Mouse (Mus musculus) stomach, embryonic 14.5 days (tissue): ENCODE measurements at regions not wholly inside any gene's neighbourhood (a gene's known extent, or its start where the extent isn't known, plus 50 kb on each side); places are given as distances from the start of the nearest gene placed in this dataset.

Experiments
- ATAC-seq: fragments of 200-750 bp; cut with Nextera tagmentation; 2 replicates; pipeline ENCODE4 v1.8.0; 2017; ENCODE audit warnings: low read depth, moderate TSS enrichment; ENCODE audit not compliant: insufficient number of reproducible peaks, insufficient read depth, low FRiP score
- H3K27ac ChIP-seq: fragments of 300-500 bp; sonication (generic); 2 replicates; pipeline ENCODE4 v1.5.1; 2014; ENCODE audit warnings: mild to moderate bottlenecking, low read length, moderate library complexity, mixed read lengths
- H3K27me3 ChIP-seq: fragments of 300-500 bp; sonication (generic); 2 replicates; pipeline ENCODE4 v1.6.1; 2014; ENCODE audit warnings: low read length, control low read depth, mixed read lengths; ENCODE audit not compliant: control insufficient read depth, insufficient read depth
- H3K36me3 ChIP-seq: fragments of 300-500 bp; sonication (generic); 2 replicates; pipeline ENCODE4 v1.6.1; 2014; ENCODE audit warnings: mild to moderate bottlenecking, control low read depth, low read length, moderate library complexity, mixed read lengths; ENCODE audit not compliant: control insufficient read depth, insufficient read depth
- H3K4me1 ChIP-seq: fragments of 300-500 bp; sonication (generic); 2 replicates; pipeline ENCODE4 v1.6.1; 2014; ENCODE audit warnings: low read length, control low read depth, mixed read lengths; ENCODE audit not compliant: control insufficient read depth, insufficient read depth
- H3K4me2 ChIP-seq: fragments of 300-500 bp; sonication (generic); replicated peaks from 2 replicates; pipeline ENCODE4 v1.6.1; 2014; ENCODE audit warnings: low read depth, low read length, control low read depth
- H3K4me3 ChIP-seq: fragments of 300-500 bp; sonication (generic); 2 replicates; pipeline ENCODE4 v1.5.1; 2014; ENCODE audit warnings: low read depth, low read length, control low read depth
- H3K9ac ChIP-seq: fragments of 300-500 bp; sonication (generic); replicated peaks from 2 replicates; pipeline ENCODE4 v1.6.1; 2014; ENCODE audit warnings: low read depth, mild to moderate bottlenecking, control low read depth, low read length, moderate library complexity, mixed read lengths
- H3K9me3 ChIP-seq: fragments of 300-500 bp; sonication (generic); 2 replicates; pipeline ENCODE4 v1.6.1; 2016; ENCODE audit warnings: low read depth, low read length, control low read depth; ENCODE audit not compliant: control insufficient read depth
- whole genome bisulfite sequencing: fragments of 180-500 bp; shearing (Covaris S2); extraction: QIAGEN DNeasy Blood & Tissue Kit; methylation state at CpG from one replicate; pipeline ENCODE4 v1.1.7; 2014; 5-methylcytosine and 5-hydroxymethylcytosine counted together

DNA sequence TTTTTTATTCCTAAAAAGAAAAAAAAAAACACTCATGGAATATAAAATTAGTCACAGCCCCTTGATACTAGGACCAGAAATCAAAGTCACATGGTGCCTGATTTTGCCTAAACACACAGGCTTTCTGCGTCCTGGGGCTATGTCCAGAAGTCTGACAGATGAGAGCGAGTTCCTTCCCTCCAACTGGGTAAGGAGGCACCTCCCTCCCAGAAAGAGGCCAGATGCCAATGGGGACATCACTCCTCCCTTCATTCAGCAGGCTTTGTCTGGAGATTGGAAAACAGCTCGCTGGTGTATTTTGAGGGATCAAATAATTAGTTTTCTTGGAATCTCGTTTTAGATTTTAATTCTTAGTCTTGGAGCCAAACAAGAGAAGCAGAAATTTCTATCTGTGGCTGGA lies 130.9 kb downstream of the H2al1j start:
- H3K4me1 ChIP-seq: no peaks in the 10 kb centered on the region
- no peak overlapping the region for H3K9ac ChIP-seq
- H3K27ac ChIP-seq: no peak overlapping the region
- no peaks in the 10 kb centered on the region for H3K27me3 ChIP-seq
- no peak overlapping the region for H3K4me3 ChIP-seq
- 68% methylated on average over 4 of the region's 4 CpGs for WGBS
- no peaks in the 10 kb centered on the region for H3K36me3 ChIP-seq
- ATAC-seq: no peak
- H3K9me3 ChIP-seq: no peaks in the 10 kb centered on the region
- H3K4me2 ChIP-seq: no peak overlapping the region

DNA sequence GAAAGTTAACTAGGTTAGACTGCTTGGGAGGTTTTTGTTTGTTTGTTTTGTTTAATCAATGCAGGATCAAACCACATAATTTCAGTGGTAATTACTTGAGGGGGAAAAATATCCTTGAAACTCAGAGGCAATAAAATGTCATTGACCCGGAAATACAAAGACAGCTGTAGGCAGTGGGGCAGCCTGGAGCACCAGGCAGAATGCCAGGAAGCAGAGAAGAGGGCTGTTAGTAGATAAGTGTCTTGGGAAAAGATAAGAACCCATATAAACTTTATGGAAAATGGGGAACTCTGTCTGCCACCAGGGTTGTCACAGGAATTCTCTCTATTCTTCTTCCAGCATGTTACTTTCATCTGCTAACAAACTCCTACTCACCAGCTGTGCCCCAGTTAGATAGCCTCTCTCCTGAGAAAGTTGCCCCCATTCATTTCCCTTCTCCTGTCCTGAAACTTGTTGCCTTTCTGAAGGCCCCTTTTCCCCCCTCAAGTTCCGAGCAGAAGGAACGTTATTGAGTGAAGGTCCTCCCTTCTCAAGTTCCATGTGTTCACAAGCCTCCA lies 136.4 kb downstream of the H2al1j start:
- ATAC-seq: no peak
- Histone ChIP-seq H3K4me3 (no peak overlapping the region), H3K4me1 (no peaks in the 10 kb centered on the region), H3K4me2 (no peak overlapping the region), H3K9ac (no peak overlapping the region), H3K27me3 (no peaks in the 10 kb centered on the region), H3K27ac (no peak overlapping the region), H3K9me3 (no peaks in the 10 kb centered on the region), H3K36me3 (no peaks in the 10 kb centered on the region)
- WGBS: 53% methylated on average over 3 of the region's 3 CpGs

DNA sequence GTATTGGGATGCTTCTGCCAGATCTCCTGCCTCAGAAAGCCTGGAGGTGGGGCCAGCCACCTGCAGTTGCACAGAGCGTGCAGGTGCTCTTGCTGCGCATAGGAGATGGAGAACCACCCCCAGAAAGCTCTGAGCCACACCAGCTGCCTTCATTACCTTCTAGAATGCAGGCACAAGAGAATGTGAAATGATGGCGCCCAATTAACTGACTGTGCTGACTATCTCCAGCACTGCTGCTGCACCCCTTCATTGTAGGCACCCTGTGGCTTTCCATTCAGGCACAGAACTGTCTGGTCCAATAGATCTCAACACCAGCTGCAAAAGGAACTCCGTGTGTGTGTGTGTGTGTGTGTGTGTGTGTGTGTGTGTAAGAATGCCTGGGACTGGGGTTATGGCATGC lies 138.6 kb downstream of the H2al1j start:
- H3K27ac ChIP-seq: no peak overlapping the region
- ATAC-seq: no peak
- H3K9me3 ChIP-seq: no peaks in the 10 kb centered on the region
- H3K9ac ChIP-seq: no peak overlapping the region
- H3K4me3 ChIP-seq: no peak overlapping the region
- 88% methylated on average over 4 of the region's 4 CpGs for WGBS
- H3K4me1 ChIP-seq: no peaks in the 10 kb centered on the region
- no peaks in the 10 kb centered on the region for H3K27me3 ChIP-seq
- no peak overlapping the region for H3K4me2 ChIP-seq
- no peaks in the 10 kb centered on the region for H3K36me3 ChIP-seq

DNA sequence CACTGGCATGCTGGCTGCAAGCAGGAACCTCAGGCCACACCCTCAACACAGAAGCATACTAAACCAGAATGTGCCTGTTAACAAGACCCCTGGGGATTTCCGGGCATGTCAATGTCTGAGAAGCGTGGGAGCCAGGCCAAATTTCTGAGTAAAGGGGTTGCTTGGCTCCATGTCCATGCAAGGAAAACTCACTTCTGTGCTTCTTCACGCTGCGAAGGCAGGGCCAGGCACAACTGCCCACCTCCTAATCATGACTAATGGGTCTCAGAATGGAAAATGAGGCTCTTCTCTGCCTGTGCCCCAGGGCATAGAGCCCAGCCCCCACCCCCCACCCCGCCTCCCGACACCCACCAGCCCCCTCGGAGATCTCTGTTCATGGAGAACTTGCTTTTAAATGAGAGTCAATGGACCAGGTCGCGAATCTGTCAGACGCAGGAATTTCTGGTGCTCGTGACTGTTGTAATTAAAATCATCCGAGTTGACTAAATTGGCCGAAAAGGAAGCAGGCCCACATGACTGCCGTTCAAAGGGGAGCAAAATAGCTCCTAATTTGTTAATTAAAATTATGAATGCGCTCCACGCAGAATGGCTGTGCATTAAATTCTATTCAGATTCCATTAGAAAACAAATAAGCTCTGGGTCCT lies 152.2 kb downstream of the H2al1j start:
- ATAC-seq: no peak
- no peaks in the 10 kb centered on the region for H3K36me3 ChIP-seq
- WGBS: 73% methylated on average over 16 of the region's 16 CpGs
- no peak overlapping the region for H3K4me3 ChIP-seq
- H3K9ac ChIP-seq: no peak overlapping the region
- no peaks in the 10 kb centered on the region for H3K4me1 ChIP-seq
- no peak overlapping the region for H3K27ac ChIP-seq
- no peaks in the 10 kb centered on the region for H3K9me3 ChIP-seq
- H3K4me2 ChIP-seq: no peak overlapping the region
- no peaks in the 10 kb centered on the region for H3K27me3 ChIP-seq

DNA sequence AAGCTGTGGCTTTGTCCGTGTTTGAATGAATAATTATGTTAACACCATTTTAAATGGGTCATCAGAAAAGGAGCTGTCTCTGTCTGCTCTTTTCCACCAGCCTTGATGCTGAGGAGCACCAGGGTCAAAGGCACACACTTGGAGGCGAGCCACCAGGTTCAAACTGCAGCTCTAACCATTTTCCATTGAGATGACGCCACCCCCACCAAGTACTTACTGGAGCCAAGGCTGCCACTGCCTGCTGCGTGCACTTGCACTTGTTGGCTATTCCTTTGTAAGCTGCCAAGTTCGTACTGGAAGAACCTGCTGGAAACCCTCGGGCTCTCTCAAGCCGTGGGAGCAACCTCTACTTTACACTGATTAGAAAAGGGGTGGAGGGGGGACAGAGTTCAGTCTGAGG lies 154.5 kb downstream of the H2al1j start:
- Histone ChIP-seq H3K36me3 (no peaks in the 10 kb centered on the region), H3K4me3 (no peak overlapping the region), H3K4me1 (no peaks in the 10 kb centered on the region), H3K9me3 (no peaks in the 10 kb centered on the region), H3K9ac (no peak overlapping the region), H3K27ac (no peak overlapping the region), H3K4me2 (no peak overlapping the region), H3K27me3 (no peaks in the 10 kb centered on the region)
- 61% methylated on average over 7 of the region's 7 CpGs for WGBS
- ATAC-seq: no peak

DNA sequence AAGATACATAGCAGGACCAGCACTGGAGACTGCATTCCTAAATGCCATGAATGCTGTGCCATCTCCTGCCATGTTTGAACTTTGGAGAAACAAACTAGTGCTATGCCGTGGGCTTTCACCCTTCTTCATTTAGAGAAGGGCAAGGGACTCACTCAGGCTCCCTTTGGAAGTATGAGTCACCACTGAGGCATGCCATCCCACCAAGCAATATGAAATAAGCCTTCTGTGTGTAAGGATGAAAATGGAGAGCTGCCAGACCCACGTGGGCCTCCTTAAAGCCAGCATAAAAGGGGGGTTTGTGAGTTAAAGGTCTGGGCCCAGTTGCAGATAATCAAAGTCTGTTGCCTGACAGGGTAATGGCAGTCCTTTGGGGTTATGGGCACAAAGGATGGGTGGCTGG lies 159.0 kb downstream of the H2al1j start:
- Histone ChIP-seq H3K27ac (no peak overlapping the region; the same call in 1 of the 2 replicates), H3K36me3 (no peaks in the 10 kb centered on the region), H3K4me1 (no peaks in the 10 kb centered on the region), H3K4me2 (no peak overlapping the region), H3K27me3 (no peaks in the 10 kb centered on the region), H3K4me3 (no peak overlapping the region), H3K9me3 (no peaks in the 10 kb centered on the region), H3K9ac (no peak overlapping the region)
- 35% methylated on average over 2 of the region's 2 CpGs for WGBS
- peak; percentile 42; the same call in 1 of the 2 replicates for ATAC-seq

DNA sequence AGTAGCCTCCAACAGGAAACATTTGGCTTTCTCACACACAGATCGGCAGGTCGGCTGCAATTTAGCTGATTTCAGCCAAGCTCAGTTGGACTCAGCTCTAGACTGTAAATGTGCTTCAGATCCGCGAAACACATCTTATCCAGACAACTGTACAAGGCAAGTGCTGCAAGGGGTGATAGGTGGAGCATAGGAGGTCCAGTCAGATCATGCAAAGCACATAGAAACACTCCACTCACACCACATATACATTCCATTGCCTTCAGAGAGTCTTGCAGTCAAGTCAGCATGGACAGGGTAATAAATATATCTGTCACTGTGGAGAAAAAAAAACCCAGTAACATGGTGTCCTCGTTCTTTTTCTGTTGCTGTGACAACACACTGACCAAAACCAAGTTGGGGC lies 160.3 kb downstream of the H2al1j start:
- no peaks in the 10 kb centered on the region; the same call in 1 of the 2 replicates for H3K4me1 ChIP-seq
- WGBS: 70% methylated on average over 5 of the region's 5 CpGs
- H3K4me2 ChIP-seq: no peak overlapping the region
- no peak for ATAC-seq
- no peaks in the 10 kb centered on the region for H3K9me3 ChIP-seq
- no peaks in the 10 kb centered on the region for H3K27me3 ChIP-seq
- no peak overlapping the region for H3K9ac ChIP-seq
- H3K36me3 ChIP-seq: no peaks in the 10 kb centered on the region
- no peak overlapping the region for H3K4me3 ChIP-seq
- no peak overlapping the region for H3K27ac ChIP-seq

DNA sequence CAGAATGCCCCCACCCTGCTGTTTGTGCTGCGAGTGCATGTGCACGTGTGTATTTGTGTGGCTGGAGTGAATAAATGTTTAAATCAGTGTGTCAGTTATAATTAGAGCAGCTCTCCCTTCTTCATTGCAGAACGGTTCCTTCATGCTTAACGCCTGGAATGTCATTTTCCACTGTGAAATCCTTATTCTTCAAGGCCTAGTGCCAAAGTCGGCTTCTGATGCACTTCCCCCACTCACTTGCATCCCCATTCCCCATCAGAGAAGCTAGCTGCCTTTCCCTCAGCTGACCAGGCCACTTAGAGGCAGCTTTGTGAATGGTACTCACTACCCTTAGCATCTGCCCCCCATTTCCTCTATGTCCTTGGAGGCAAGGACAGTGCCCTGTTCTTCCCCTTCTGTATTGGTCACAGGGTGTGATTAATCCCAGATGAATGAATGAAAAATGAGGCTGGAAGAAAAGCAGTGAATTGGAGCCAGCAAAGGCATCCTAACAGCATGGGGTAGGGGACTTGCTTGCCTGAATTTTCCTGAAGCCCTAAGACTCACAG lies 162.6 kb downstream of the H2al1j start:
- WGBS: 54% methylated on average over 5 of the region's 5 CpGs
- Histone ChIP-seq H3K4me2 (no peak overlapping the region), H3K9ac (no peak overlapping the region)

More for the DNA sequence above, 162.6 kb downstream of the H2al1j start:
- H3K27ac ChIP-seq: no peak overlapping the region
- H3K27me3 ChIP-seq: no peaks in the 10 kb centered on the region
- H3K4me1 ChIP-seq: no peaks in the 10 kb centered on the region; the same call in 1 of the 2 replicates
- no peak for ATAC-seq
- no peaks in the 10 kb centered on the region for H3K36me3 ChIP-seq
- no peaks in the 10 kb centered on the region for H3K9me3 ChIP-seq
- no peak overlapping the region for H3K4me3 ChIP-seq
